Mouse (Mus musculus): ENCODE results near the gene Duox1.

Duox1 gene

GRCm38 (mm10) chr2:122354191-122354929, 38.9 kb downstream of the Duox1 start:
- no peak for DNase-seq (ENCODE audit: low spot score in 2 of 2)

GRCm38 (mm10) chr2:122355389-122355788, 39.9 kb downstream of the Duox1 start:
- no peak for DNase-seq (ENCODE audit: low spot score in 2 of 2)

- DNase-seq (ENCODE audit: low spot score in 2 of 2): no peak
Observed at GRCm38 (mm10) chr2:122356187-122356586, 40.7 kb downstream of the Duox1 start.

- no peak for DNase-seq (ENCODE audit: low spot score in 2 of 2)
Observed at GRCm38 (mm10) chr2:122360310-122360709, 44.8 kb downstream of the Duox1 start.

GRCm38 (mm10) chr2:122361181-122361580, 45.7 kb downstream of the Duox1 start:
- DNase-seq (ENCODE audit: low spot score in 2 of 2): no peak

GRCm38 (mm10) chr2:122361868-122362621, 46.6 kb downstream of the Duox1 start:
- no peak for DNase-seq (ENCODE audit: low spot score in 2 of 2)

GRCm38 (mm10) chr2:122362622-122363523, 47.4 kb downstream of the Duox1 start:
- DNase-seq (ENCODE audit: low spot score in 2 of 2): no peak

- DNase-seq (ENCODE audit: low spot score in 2 of 2): no peak
Observed at GRCm38 (mm10) chr2:122364352-122364944, 49.0 kb downstream of the Duox1 start.

GRCm38 (mm10) chr2:122365244-122365866, 49.9 kb downstream of the Duox1 start:
- no peak for DNase-seq (ENCODE audit: low spot score in 2 of 2)

- no peak for DNase-seq (ENCODE audit: low spot score in 2 of 2)
Observed at GRCm38 (mm10) chr2:122366039-122366438, 50.6 kb downstream of the Duox1 start.

- no peak for DNase-seq (ENCODE audit: low spot score in 2 of 2)
Observed at GRCm38 (mm10) chr2:122366706-122367105, 51.2 kb downstream of the Duox1 start.

GRCm38 (mm10) chr2:122367181-122367580, 51.7 kb downstream of the Duox1 start:
- no peak for DNase-seq (ENCODE audit: low spot score in 2 of 2)

GRCm38 (mm10) chr2:122367701-122368080, 52.2 kb downstream of the Duox1 start:
- no peak for DNase-seq (ENCODE audit: low spot score in 2 of 2)

GRCm38 (mm10) chr2:122368081-122368971, 52.9 kb downstream of the Duox1 start:
- DNase-seq (ENCODE audit: low spot score in 2 of 2): no peak

- DNase-seq (ENCODE audit: low spot score in 2 of 2): peak; percentile 81 to 87
Observed at GRCm38 (mm10) chr2:122368995-122369739, 53.7 kb downstream of the Duox1 start, which contains the start of gene Shf. Gene Shf (minus strand): TSS chr2:122369162.

GRCm38 (mm10) chr2:122370101-122370750, 54.8 kb downstream of the Duox1 start:
- no peak for DNase-seq (ENCODE audit: low spot score in 2 of 2)

- peak in 1 of 2 experiments; percentile 1 for DNase-seq (ENCODE audit: low spot score in 2 of 2)
Observed at GRCm38 (mm10) chr2:122372067-122372466, 56.6 kb downstream of the Duox1 start.

- DNase-seq (ENCODE audit: low spot score in 2 of 2): no peak
Observed at GRCm38 (mm10) chr2:122372541-122372940, 57.1 kb downstream of the Duox1 start.

GRCm38 (mm10) chr2:122374012-122374411, 58.5 kb downstream of the Duox1 start:
- DNase-seq (ENCODE audit: low spot score in 2 of 2): no peak

All from left cerebral cortex, adult 9 months (tissue).